40 mouse cellular contexts compared by ENCODE assay signal in the genomic region with DNA sequence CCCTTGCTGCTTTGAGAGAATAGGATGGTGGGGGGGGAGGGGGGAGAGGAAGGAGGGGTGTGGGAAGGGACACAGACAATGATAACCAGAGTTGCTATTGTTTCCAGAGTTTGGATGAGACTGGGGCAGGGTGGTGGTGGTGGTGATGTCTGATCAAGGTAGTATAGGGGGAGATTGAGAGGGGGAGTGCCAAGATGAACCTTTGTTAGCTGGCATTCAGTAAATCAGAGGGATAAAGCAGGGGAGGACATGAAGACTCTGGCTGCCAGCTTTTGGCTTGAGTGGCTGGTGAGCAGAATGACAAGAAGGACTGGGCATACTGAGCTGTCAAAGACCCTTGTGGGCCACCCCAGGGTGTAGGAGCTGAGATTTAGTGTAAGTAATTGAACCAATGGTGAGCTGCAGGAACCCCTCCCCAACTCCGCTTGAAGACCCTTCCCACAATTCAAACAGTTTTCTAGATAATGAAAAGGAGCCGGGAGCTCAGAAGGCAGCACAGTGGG. TPM values are rescaled to one million over a fixed set of nuclear protein-coding genes. Genes with fewer than 3 reads are reported as not detected.
DNase-seq lines count a peak whose midpoint lies in the region; ATAC-seq and TF ChIP-seq lines count a peak whose summit lies in the region.
"Had no signal": no experiment of that assay in that cellular context is flagged by ENCODE, and none has a peak within 500 bp of the region (broad histone marks: within the 10 kb centered on the region; RNA-seq: fewer than 3 reads in every experiment).

No protein-coding gene starts in this region.

- H3K36me3 ChIP-seq in neural tube, embryonic 13.5 days = no peaks in the 10 kb centered on the region
- H3K36me3 ChIP-seq in hindbrain, postnatal 0 days (ENCODE audit: insufficient read depth, low read length) = no peaks in the 10 kb centered on the region
- H3K36me3 ChIP-seq in midbrain, embryonic 14.5 days (ENCODE audit: control insufficient read depth, insufficient read depth, low read length) = no peaks in the 10 kb centered on the region
- H3K36me3 ChIP-seq in neural tube, embryonic 15.5 days = no peaks in the 10 kb centered on the region
- H3K36me3 ChIP-seq in liver, embryonic 11.5 days (ENCODE audit: control insufficient read depth, insufficient read depth, low read length) = no peaks in the 10 kb centered on the region
- H3K36me3 ChIP-seq in liver, embryonic 12.5 days = no peaks in the 10 kb centered on the region
- H3K36me3 ChIP-seq: embryonic facial prominence, embryonic 13.5 days; forebrain, embryonic 12.5 days; kidney, embryonic 15.5 days; limb, embryonic 12.5 days had no signal

- H3K4me3 ChIP-seq in neural tube, embryonic 13.5 days = no peak overlapping the region
- H3K4me3 ChIP-seq in hindbrain, postnatal 0 days (ENCODE audit: low read length) = no peak overlapping the region
- H3K4me3 ChIP-seq in midbrain, embryonic 14.5 days (replicated peaks; ENCODE audit: low read depth, low read length) = no peak overlapping the region
- no peak overlapping the region for H3K4me3 ChIP-seq in neural tube, embryonic 15.5 days (replicated peaks)
- H3K4me3 ChIP-seq in liver, embryonic 11.5 days (ENCODE audit: low read depth, low read length) = no peak overlapping the region
- H3K4me3 ChIP-seq in liver, embryonic 12.5 days = no peak overlapping the region
- H3K4me3 ChIP-seq: embryonic facial prominence, embryonic 13.5 days; forebrain, embryonic 12.5 days; kidney, embryonic 15.5 days; left cerebral cortex, adult 2 months; limb, embryonic 12.5 days had no signal

- DNase-seq in neural tube, embryonic 10.5 days (ENCODE audit: extremely low spot score, low spot score) = no peak
- DNase-seq in hindbrain, postnatal 0 days (ENCODE audit: low spot score) = no peak
- DNase-seq in midbrain, embryonic 14.5 days = no peak
- no peak for DNase-seq in liver, embryonic 11.5 days (ENCODE audit: low spot score)
- DNase-seq in cerebellum, postnatal 14 days = no peak
- DNase-seq: adrenal gland, adult 2 months; adrenal gland, postnatal 36 days; cerebellum, adult 8-10 months; cerebellum, postnatal 36 days; forebrain, postnatal 0 days; gastrocnemius, postnatal 10 days; heart, postnatal 14 days; kidney, adult 18-20 months; kidney, postnatal 25 days; liver, postnatal 0 days; lung, postnatal 36 days had no signal

- H3K4me1 ChIP-seq in neural tube, embryonic 13.5 days (replicated peaks) = peaks cover 30% of the 10 kb centered on the region
- H3K4me1 ChIP-seq in hindbrain, postnatal 0 days (ENCODE audit: insufficient read depth, low read length) = 0 out of 2 replicates have a peak, but pooled peaks cover 11% of the 10 kb centered on the region
- peaks cover 20% of the 10 kb centered on the region for H3K4me1 ChIP-seq in midbrain, embryonic 14.5 days (ENCODE audit: control insufficient read depth, insufficient read depth, low read length)
- H3K4me1 ChIP-seq in neural tube, embryonic 15.5 days = peaks cover 32% of the 10 kb centered on the region
- H3K4me1 ChIP-seq in liver, embryonic 11.5 days (replicated peaks; ENCODE audit: control insufficient read depth, insufficient read depth, low read length) = no peaks in the 10 kb centered on the region
- no peaks in the 10 kb centered on the region for H3K4me1 ChIP-seq in liver, embryonic 12.5 days
- H3K4me1 ChIP-seq: embryonic facial prominence, embryonic 13.5 days; limb, embryonic 12.5 days had no signal

- H3K27ac ChIP-seq in neural tube, embryonic 13.5 days (replicated peaks) = peak overlapping the region; percentile 73; the same call in 1 of the 2 replicates
- H3K27ac ChIP-seq in hindbrain, postnatal 0 days = peak overlapping the region; percentile 56; the same call in 1 of the 2 replicates
- H3K27ac ChIP-seq in midbrain, embryonic 14.5 days (replicated peaks; ENCODE audit: low read depth, low read length) = peak overlapping the region; percentile 55; the same call in 1 of the 2 replicates
- peak overlapping the region; percentile 24 for H3K27ac ChIP-seq in neural tube, embryonic 15.5 days (replicated peaks)
- no peak overlapping the region for H3K27ac ChIP-seq in liver, embryonic 11.5 days (ENCODE audit: low read depth, low read length)
- no peak overlapping the region for H3K27ac ChIP-seq in liver, embryonic 12.5 days
- H3K27ac ChIP-seq: embryonic facial prominence, embryonic 13.5 days; forebrain, embryonic 12.5 days; kidney, embryonic 15.5 days; left cerebral cortex, adult 2 months; limb, embryonic 12.5 days had no signal

- no peak for TF ChIP-seq CTCF in hindbrain, postnatal 0 days (IDR thresholded peaks at IDR 0.05; ENCODE audit: low read depth)

- 0 out of 2 replicates have a peak overlapping the region, but pooled peaks have one; percentile 6 for H3K9ac ChIP-seq in neural tube, embryonic 13.5 days
- H3K9ac ChIP-seq in hindbrain, postnatal 0 days (replicated peaks; ENCODE audit: low read length) = no peak overlapping the region
- H3K9ac ChIP-seq in midbrain, embryonic 14.5 days (replicated peaks; ENCODE audit: low read length) = no peak overlapping the region
- H3K9ac ChIP-seq in neural tube, embryonic 15.5 days (replicated peaks) = no peak overlapping the region
- H3K9ac ChIP-seq in liver, embryonic 11.5 days (ENCODE audit: low read depth, low read length) = no peak overlapping the region
- H3K9ac ChIP-seq in liver, embryonic 12.5 days = no peak overlapping the region
- H3K9ac ChIP-seq: embryonic facial prominence, embryonic 13.5 days; forebrain, embryonic 12.5 days; forebrain, postnatal 0 days; kidney, embryonic 15.5 days; limb, embryonic 12.5 days; liver, postnatal 0 days had no signal

- no peaks in the 10 kb centered on the region for H3K9me3 ChIP-seq in neural tube, embryonic 13.5 days
- no peaks in the 10 kb centered on the region for H3K9me3 ChIP-seq in hindbrain, postnatal 0 days (ENCODE audit: low read length)
- H3K9me3 ChIP-seq in midbrain, embryonic 14.5 days (ENCODE audit: control insufficient read depth, low read length) = no peaks in the 10 kb centered on the region
- H3K9me3 ChIP-seq in neural tube, embryonic 15.5 days (replicated peaks) = no peaks in the 10 kb centered on the region
- no peaks in the 10 kb centered on the region for H3K9me3 ChIP-seq in liver, embryonic 11.5 days (ENCODE audit: control insufficient read depth, low read length)
- H3K9me3 ChIP-seq in liver, embryonic 12.5 days (replicated peaks) = 0 out of 2 replicates have a peak, but pooled peaks cover 3% of the 10 kb centered on the region
- H3K9me3 ChIP-seq: embryonic facial prominence, embryonic 13.5 days; forebrain, embryonic 12.5 days; kidney, embryonic 15.5 days; limb, embryonic 12.5 days had no signal

- WGBS in neural tube, embryonic 13.5 days = 41% methylated on average over 2 of the region's 2 CpGs
- WGBS in hindbrain, postnatal 0 days = 37% methylated on average over 2 of the region's 2 CpGs
- WGBS in midbrain, embryonic 14.5 days = 18% methylated on average over 2 of the region's 2 CpGs
- WGBS in neural tube, embryonic 15.5 days = 38% methylated on average over 2 of the region's 2 CpGs
- WGBS in liver, embryonic 11.5 days = 72% methylated on average over 2 of the region's 2 CpGs
- WGBS in liver, embryonic 12.5 days (ENCODE audit: insufficient replicate concordance) = 63% methylated on average over 2 of the region's 2 CpGs

- no peaks in the 10 kb centered on the region for H3K27me3 ChIP-seq in neural tube, embryonic 13.5 days
- H3K27me3 ChIP-seq in hindbrain, postnatal 0 days (ENCODE audit: insufficient read depth, low read length) = no peaks in the 10 kb centered on the region
- no peaks in the 10 kb centered on the region for H3K27me3 ChIP-seq in midbrain, embryonic 14.5 days (ENCODE audit: control insufficient read depth, insufficient read depth, low read length)
- no peaks in the 10 kb centered on the region for H3K27me3 ChIP-seq in neural tube, embryonic 15.5 days (replicated peaks)
- H3K27me3 ChIP-seq in liver, embryonic 11.5 days (replicated peaks; ENCODE audit: control insufficient read depth, insufficient read depth, low read length) = no peaks in the 10 kb centered on the region
- H3K27me3 ChIP-seq in liver, embryonic 12.5 days (replicated peaks) = no peaks in the 10 kb centered on the region
- H3K27me3 ChIP-seq: CH12.LX; forebrain, embryonic 12.5 days; kidney, embryonic 15.5 days had no signal

- no peak overlapping the region for H3K4me2 ChIP-seq in neural tube, embryonic 13.5 days
- H3K4me2 ChIP-seq in hindbrain, postnatal 0 days (ENCODE audit: low read depth, low read length) = no peak overlapping the region
- no peak overlapping the region for H3K4me2 ChIP-seq in midbrain, embryonic 14.5 days (ENCODE audit: low read length)
- H3K4me2 ChIP-seq in neural tube, embryonic 15.5 days = no peak overlapping the region
- H3K4me2 ChIP-seq in liver, embryonic 11.5 days = no peak overlapping the region
- H3K4me2 ChIP-seq in liver, embryonic 12.5 days = no peak overlapping the region
- H3K4me2 ChIP-seq: embryonic facial prominence, embryonic 13.5 days; forebrain, embryonic 12.5 days; kidney, embryonic 15.5 days; limb, embryonic 12.5 days had no signal

- ATAC-seq in neural tube, embryonic 13.5 days (ENCODE audit: low read depth) = peak; percentile 58; the same call in 1 of the 2 replicates
- peak; percentile 38 for ATAC-seq in hindbrain, postnatal 0 days
- ATAC-seq in midbrain, embryonic 14.5 days (ENCODE audit: low FRiP score, low TSS enrichment) = no peak
- peak; percentile 64; the same call in 1 of the 2 replicates for ATAC-seq in neural tube, embryonic 15.5 days (ENCODE audit: low FRiP score)
- no peak for ATAC-seq in liver, embryonic 11.5 days (replicated peaks; ENCODE audit: low FRiP score)
- no peak for ATAC-seq in liver, embryonic 12.5 days
- ATAC-seq: activated CD4-positive, CD25-positive, alpha-beta regulatory T cell, adult 4 months; liver, postnatal 0 days had no signal

RNA-seq across cellular contexts. Expression of gene Hmgb4, which starts 18.9 kb away (rescaled TPM):
- not detected in 2 replicates for polyA plus RNA-seq in neural tube, embryonic 13.5 days (2015; fragmentation: Nextera tagmentation; extraction: Ambion mirVana)
- not detected in 2 replicates for total RNA-seq in hindbrain, postnatal 0 days (2014; rRNA removed)
- not detected in 2 replicates for polyA plus RNA-seq in hindbrain, postnatal 0 days (2015; fragmentation: Nextera tagmentation; extraction: Ambion mirVana)
- polyA plus RNA-seq in midbrain, embryonic 14.5 days (2014; fragmentation: Nextera tagmentation; extraction: Ambion mirVana) = 0.31 TPM in 1 of 2 replicates, not detected in the other
- polyA plus RNA-seq in neural tube, embryonic 15.5 days (2015; fragmentation: Nextera tagmentation; extraction: Ambion mirVana) = not detected in 2 replicates
- not detected in 2 replicates for polyA plus RNA-seq in liver, embryonic 11.5 days (2014; fragmentation: Nextera tagmentation; extraction: Ambion mirVana)
- polyA plus RNA-seq in liver, embryonic 12.5 days (2016; fragmentation: Nextera tagmentation; extraction: Ambion mirVana) = not detected in 2 replicates
- total RNA-seq: adrenal gland, adult 2 months; adrenal gland, postnatal 36 days; CH12.LX; ES-E14; forebrain, postnatal 0 days; gastrocnemius, postnatal 10 days; heart, adult 8-10 months; heart, postnatal 14 days; layer of hippocampus, adult 18-20 months; layer of hippocampus, postnatal 10 days; left cerebral cortex, postnatal 25 days; liver, adult 2 months; megakaryocyte, adult 5-6 weeks had no signal
- polyA plus RNA-seq: activated CD4-positive, CD25-positive, alpha-beta regulatory T cell, adult 4 months; adrenal gland, adult 2 months; C2C12; embryonic facial prominence, embryonic 13.5 days; forebrain, embryonic 12.5 days; forebrain, postnatal 0 days; heart, embryonic 14.5 days; kidney, embryonic 15.5 days; limb, embryonic 12.5 days; liver, adult 2 months; liver, postnatal 0 days; lung, embryonic 16.5 days; small intestine, adult 2 months; stomach, embryonic 14.5 days; thymus, postnatal 0 days; urinary bladder, adult 2 months had no signal

Comparison
In these comparisons a context has a peak if more than half of its experiments do, and no peak if none do; other contexts are left out.
1. ATAC-seq: peak in neural tube, embryonic 13.5 days (single experiment), hindbrain, postnatal 0 days (single experiment) and neural tube, embryonic 15.5 days (single experiment); none in midbrain, embryonic 14.5 days (single experiment), liver, embryonic 11.5 days (single experiment) and liver, embryonic 12.5 days (single experiment).
2. H3K27ac ChIP-seq: peak in neural tube, embryonic 13.5 days (single experiment), hindbrain, postnatal 0 days (single experiment), midbrain, embryonic 14.5 days (single experiment) and neural tube, embryonic 15.5 days (single experiment); none in liver, embryonic 11.5 days (single experiment) and liver, embryonic 12.5 days (single experiment).